Mouse (Mus musculus): Measurements from ENCODE around the gene Bbs9. TPM values are rescaled to one million over a fixed set of nuclear protein-coding genes. Genes with fewer than 3 reads are reported as not detected.
A peak's percentile ranks its signal among the peaks of the same experiment; 100 is the strongest.
"Not testable (repeated sequence)": the region's sequence is repeated elsewhere in the genome, so short reads cannot be mapped to it uniquely, and the experiment has no call there.

The Bbs9 gene
- polyA plus RNA-seq, 1 experiment from 2014 or later: 13.5 TPM

GRCm38 (mm10) chr9:22702812-22703367 is 227.4 kb downstream of the Bbs9 start:
- DNase-seq (ENCODE audit: low spot score): no peak
- 84% methylated on average over 4 of the region's 4 CpGs for WGBS
- H3K4me3 ChIP-seq: no peak overlapping the region
- peaks cover 36% of the 10 kb centered on the region for H3K4me1 ChIP-seq
- peaks cover 20% of the 10 kb centered on the region; the same call in 1 of the 2 replicates for H3K27me3 ChIP-seq (ENCODE audit: low read depth, poor library complexity, severe bottlenecking)
- no peaks in the 10 kb centered on the region for H3K9me3 ChIP-seq (replicated peaks)
- H3K36me3 ChIP-seq: 0 out of 2 replicates have a peak, but pooled peaks cover 3% of the 10 kb centered on the region
- no peak overlapping the region for H3K27ac ChIP-seq

GRCm38 (mm10) chr9:22703541-22703940 is 228.0 kb downstream of the Bbs9 start:
- Histone ChIP-seq H3K27ac (no peak overlapping the region), H3K9me3 (replicated peaks) (no peaks in the 10 kb centered on the region), H3K4me3 (no peak overlapping the region), H3K4me1 (peaks cover 31% of the 10 kb centered on the region), H3K36me3 (0 out of 2 replicates have a peak, but pooled peaks cover 3% of the 10 kb centered on the region), H3K27me3 (ENCODE audit: low read depth, poor library complexity, severe bottlenecking) (peaks cover 20% of the 10 kb centered on the region; the same call in 1 of the 2 replicates)
- DNase-seq (ENCODE audit: low spot score): no peak
- 98% methylated on average over 2 of the region's 2 CpGs for WGBS

GRCm38 (mm10) chr9:22707166-22707913 is 231.8 kb downstream of the Bbs9 start:
- H3K27me3 ChIP-seq (ENCODE audit: low read depth, poor library complexity, severe bottlenecking): peaks cover 27% of the 10 kb centered on the region; the same call in 1 of the 2 replicates
- H3K9me3 ChIP-seq (replicated peaks): no peaks in the 10 kb centered on the region
- WGBS: 20% methylated on average over 11 of the region's 11 CpGs
- H3K36me3 ChIP-seq: 0 out of 2 replicates have a peak, but pooled peaks cover 3% of the 10 kb centered on the region
- DNase-seq (ENCODE audit: low spot score): no peak
- H3K27ac ChIP-seq: 0 out of 2 replicates have a peak overlapping the region, but pooled peaks have one; percentile 14
- no peak overlapping the region for H3K4me3 ChIP-seq
- peaks cover 43% of the 10 kb centered on the region for H3K4me1 ChIP-seq

- peak overlapping the region; percentile 5; the same call in 1 of the 2 replicates for H3K27ac ChIP-seq
- no peaks in the 10 kb centered on the region for H3K9me3 ChIP-seq (replicated peaks)
- H3K4me3 ChIP-seq: no peak overlapping the region
- DNase-seq (ENCODE audit: low spot score): peak; percentile 79
- peaks cover 43% of the 10 kb centered on the region for H3K4me1 ChIP-seq
- H3K27me3 ChIP-seq (ENCODE audit: low read depth, poor library complexity, severe bottlenecking): peaks cover 19% of the 10 kb centered on the region; the same call in 1 of the 2 replicates
- no peaks in the 10 kb centered on the region for H3K36me3 ChIP-seq
- 50% methylated on average over 19 of the region's 19 CpGs for WGBS
Observed at GRCm38 (mm10) chr9:22708970-22709726, 233.6 kb downstream of the Bbs9 start.

GRCm38 (mm10) chr9:22710032-22710431 is 234.5 kb downstream of the Bbs9 start:
- Histone ChIP-seq H3K27ac (no peak overlapping the region), H3K36me3 (no peaks in the 10 kb centered on the region), H3K4me1 (peaks cover 43% of the 10 kb centered on the region), H3K9me3 (replicated peaks) (no peaks in the 10 kb centered on the region), H3K27me3 (ENCODE audit: low read depth, poor library complexity, severe bottlenecking) (peaks cover 12% of the 10 kb centered on the region; the same call in 1 of the 2 replicates), H3K4me3 (no peak overlapping the region)
- 83% methylated on average over 7 of the region's 7 CpGs for WGBS
- no peak for DNase-seq (ENCODE audit: low spot score)

- no peaks in the 10 kb centered on the region for H3K36me3 ChIP-seq
- H3K4me3 ChIP-seq: no peak overlapping the region
- H3K27me3 ChIP-seq (ENCODE audit: low read depth, poor library complexity, severe bottlenecking): peaks cover 10% of the 10 kb centered on the region; the same call in 1 of the 2 replicates
- H3K4me1 ChIP-seq: peaks cover 35% of the 10 kb centered on the region
- no peak overlapping the region for H3K27ac ChIP-seq
- WGBS: 83% methylated on average over 2 of the region's 2 CpGs
- no peaks in the 10 kb centered on the region for H3K9me3 ChIP-seq (replicated peaks)
- DNase-seq (ENCODE audit: low spot score): no peak
Observed at GRCm38 (mm10) chr9:22711339-22711738, 235.8 kb downstream of the Bbs9 start.

- 75% methylated on average over 3 of the region's 3 CpGs for WGBS
- no peak overlapping the region for H3K27ac ChIP-seq
- peaks cover 21% of the 10 kb centered on the region for H3K4me1 ChIP-seq
- no peak for DNase-seq (ENCODE audit: low spot score)
- no peaks in the 10 kb centered on the region for H3K36me3 ChIP-seq
- H3K9me3 ChIP-seq (replicated peaks): no peaks in the 10 kb centered on the region
- peaks cover 10% of the 10 kb centered on the region; the same call in 1 of the 2 replicates for H3K27me3 ChIP-seq (ENCODE audit: low read depth, poor library complexity, severe bottlenecking)
- no peak overlapping the region for H3K4me3 ChIP-seq
Observed at GRCm38 (mm10) chr9:22712743-22713142, 237.2 kb downstream of the Bbs9 start.

GRCm38 (mm10) chr9:22713286-22713685 is 237.8 kb downstream of the Bbs9 start:
- Histone ChIP-seq H3K27me3 (ENCODE audit: low read depth, poor library complexity, severe bottlenecking) (peaks cover 10% of the 10 kb centered on the region; the same call in 1 of the 2 replicates), H3K4me1 (peaks cover 19% of the 10 kb centered on the region)
- not testable (repeated sequence) for H3K36me3 ChIP-seq; H3K27ac ChIP-seq; H3K9me3 ChIP-seq (replicated peaks); H3K4me3 ChIP-seq
- WGBS: 42% methylated on average over 4 of the region's 4 CpGs
- peak; percentile 71 for DNase-seq (ENCODE audit: low spot score)

- Histone ChIP-seq H3K27ac (no peak overlapping the region), H3K4me3 (no peak overlapping the region), H3K36me3 (no peaks in the 10 kb centered on the region), H3K9me3 (replicated peaks) (no peaks in the 10 kb centered on the region), H3K27me3 (ENCODE audit: low read depth, poor library complexity, severe bottlenecking) (0 out of 2 replicates have a peak, but pooled peaks cover 3% of the 10 kb centered on the region), H3K4me1 (0 out of 2 replicates have a peak, but pooled peaks cover 3% of the 10 kb centered on the region)
- 85% methylated on average over 4 of the region's 4 CpGs for WGBS
- no peak for DNase-seq (ENCODE audit: low spot score)
Observed at GRCm38 (mm10) chr9:22717583-22717982, 242.1 kb downstream of the Bbs9 start.

- 80% methylated on average over 8 of the region's 8 CpGs for WGBS
- no peak for DNase-seq (ENCODE audit: low spot score)
Observed at GRCm38 (mm10) chr9:22718174-22718823, 242.8 kb downstream of the Bbs9 start.

GRCm38 (mm10) chr9:22732646-22733045 is 257.1 kb downstream of the Bbs9 start:
- Histone ChIP-seq H3K27me3 (ENCODE audit: low read depth, poor library complexity, severe bottlenecking) (no peaks in the 10 kb centered on the region), H3K4me1 (no peaks in the 10 kb centered on the region), H3K4me3 (no peak overlapping the region), H3K9me3 (replicated peaks) (no peaks in the 10 kb centered on the region), H3K36me3 (no peaks in the 10 kb centered on the region), H3K27ac (no peak overlapping the region)
- WGBS: 69% methylated on average over 1 of the region's 1 CpGs
- no peak for DNase-seq (ENCODE audit: low spot score)

More at GRCm38 (mm10) chr9:22718174-22718823, 242.8 kb downstream of the Bbs9 start:
- H3K27ac ChIP-seq: no peak overlapping the region
- H3K4me1 ChIP-seq: 0 out of 2 replicates have a peak, but pooled peaks cover 3% of the 10 kb centered on the region
- 0 out of 2 replicates have a peak, but pooled peaks cover 3% of the 10 kb centered on the region for H3K27me3 ChIP-seq (ENCODE audit: low read depth, poor library complexity, severe bottlenecking)
- no peak overlapping the region for H3K4me3 ChIP-seq
- H3K9me3 ChIP-seq (replicated peaks): no peaks in the 10 kb centered on the region
- no peaks in the 10 kb centered on the region for H3K36me3 ChIP-seq

GRCm38 (mm10) chr9:22734954-22735353 is 259.4 kb downstream of the Bbs9 start:
- no peak for DNase-seq (ENCODE audit: low spot score)
- WGBS: 66% methylated on average over 8 of the region's 8 CpGs
- Histone ChIP-seq H3K27me3 (ENCODE audit: low read depth, poor library complexity, severe bottlenecking) (no peaks in the 10 kb centered on the region), H3K4me3 (no peak overlapping the region), H3K9me3 (replicated peaks) (no peaks in the 10 kb centered on the region), H3K27ac (no peak overlapping the region), H3K36me3 (no peaks in the 10 kb centered on the region), H3K4me1 (no peaks in the 10 kb centered on the region)
